13 mouse cellular contexts compared by ENCODE assay signal in genomic region chr15:79792455-79792854, GRCm38 (mm10). TPM values are rescaled to one million over a fixed set of nuclear protein-coding genes. Genes with fewer than 3 reads are reported as not detected.
DNase-seq lines count a peak whose midpoint lies in the region; ATAC-seq and TF ChIP-seq lines count a peak whose summit lies in the region.
"Had no signal": no experiment of that assay in that cellular context is flagged by ENCODE, and none has a peak within 500 bp of the region (broad histone marks: within the 10 kb centered on the region; RNA-seq: fewer than 3 reads in every experiment).

No protein-coding gene starts in this region.

- whole genome bisulfite sequencing in cerebellum, adult 2 months = 37% methylated on average over 19 of the region's 19 CpGs
- WGBS in liver, embryonic 14.5 days (ENCODE audit: insufficient replicate concordance) = 29% methylated on average over 19 of the region's 19 CpGs

- no peak for TF ChIP-seq EP300 in liver, embryonic 14.5 days (IDR thresholded peaks at IDR 0.05; ENCODE audit: low read depth)

- peaks cover 3 to 6% of the 10 kb centered on the region in 2 experiments; a peak in 1 of 4 replicates for H3K4me1 ChIP-seq in ES-E14 (ENCODE audit: control insufficient read depth in 2 of 2, insufficient read depth in 2 of 2, low read length in 2 of 2, poor library complexity in 1 of 2)
- H3K4me1 ChIP-seq in cerebellum, adult 2 months (ENCODE audit: control insufficient read depth, insufficient read depth, low read length) = peaks cover 65% of the 10 kb centered on the region
- H3K4me1 ChIP-seq in liver, embryonic 14.5 days (replicated peaks; ENCODE audit: control insufficient read depth in 2 of 2, insufficient read depth in 2 of 2, low read length in 1 of 2) = no peaks in the 10 kb centered on the region
- H3K4me1 ChIP-seq: heart, embryonic 12.5 days had no signal

- in situ Hi-C loops in ES-E14 (cut with MboI; ENCODE audit: low sequenced_read_pairs in 2 of 2, unreplicated experiment in 2 of 2) = no loop called here

- no peaks in the 10 kb centered on the region for H3K9me3 ChIP-seq in ES-E14 (ENCODE audit: control insufficient read depth, insufficient read depth, low read depth, low read length)
- H3K9me3 ChIP-seq in liver, embryonic 14.5 days (ENCODE audit: control insufficient read depth, low read length) = no peaks in the 10 kb centered on the region
- H3K9me3 ChIP-seq: heart, embryonic 12.5 days had no signal

- ATAC-seq in liver, embryonic 14.5 days (ENCODE audit: insufficient read depth) = peak; percentile 18; the same call in 1 of the 2 replicates
- ATAC-seq: Patski had no signal

- no peak overlapping the region for H3K27ac ChIP-seq in ES-E14 (ENCODE audit: insufficient read depth, low read depth, low read length, poor library complexity, severe bottlenecking)
- H3K27ac ChIP-seq in cerebellum, adult 2 months (ENCODE audit: insufficient read depth, low read length) = no peak overlapping the region
- H3K27ac ChIP-seq in liver, embryonic 14.5 days = no peak overlapping the region

- TF ChIP-seq CTCF in cerebellum, adult 2 months (IDR thresholded peaks at IDR 0.05; ENCODE audit: borderline replicate concordance, insufficient read depth, low read depth, low read length) = no peak
- no peak for TF ChIP-seq CTCF in liver, embryonic 14.5 days (IDR thresholded peaks at IDR 0.05; ENCODE audit: low read depth)

- peak overlapping the region; percentile 48 to 50 for H3K4me3 ChIP-seq in ES-E14 (ENCODE audit: insufficient read depth in 1 of 2, low read depth in 1 of 2, low read length in 2 of 2, poor library complexity in 1 of 2, severe bottlenecking in 1 of 2)
- H3K4me3 ChIP-seq in cerebellum, adult 2 months (replicated peaks; ENCODE audit: insufficient read depth, low read depth, low read length) = no peak overlapping the region
- H3K4me3 ChIP-seq in liver, embryonic 14.5 days (ENCODE audit: insufficient read depth in 1 of 2, low read depth in 2 of 2, low read length in 2 of 2) = no peak overlapping the region
- H3K4me3 ChIP-seq: heart, embryonic 12.5 days had no signal

- peak; percentile 38 to 43 for DNase-seq in kidney, postnatal 4 days
- DNase-seq in kidney, adult 9 months = no peak
- peak; percentile 89 for DNase-seq in ES-E14 (ENCODE audit: low read depth, low spot score)
- peak; percentile 47 to 58 for DNase-seq in cerebellum, adult 2 months
- no peak for DNase-seq in liver, embryonic 14.5 days (ENCODE audit: low read depth in 3 of 3, low spot score in 3 of 3)
- DNase-seq in T-cell, adult 2 months (ENCODE audit: low spot score) = no peak
- DNase-seq in ovary, adult 18-20 months (ENCODE audit: low spot score) = no peak
- no peak for DNase-seq in left cerebral cortex, postnatal 14 days (ENCODE audit: low spot score in 2 of 2)
- DNase-seq: kidney, postnatal 36 days; lung, embryonic 14.5 days; right cerebral cortex, adult 18-20 months had no signal

- TF ChIP-seq POLR2A in cerebellum, adult 2 months (IDR thresholded peaks at IDR 0.05; ENCODE audit: borderline replicate concordance, insufficient read depth, low read length) = no peak

- intact Hi-C loops in left cerebral cortex, postnatal 14 days (cut with DNase I) = no loop called here

- no peak overlapping the region for H3K4me2 ChIP-seq in liver, embryonic 14.5 days (ENCODE audit: low read depth)
- H3K4me2 ChIP-seq: heart, embryonic 12.5 days; lung, embryonic 14.5 days had no signal

- no peaks in the 10 kb centered on the region for H3K27me3 ChIP-seq in cerebellum, adult 2 months (ENCODE audit: control insufficient read depth, insufficient read depth, low read length)
- H3K27me3 ChIP-seq in liver, embryonic 14.5 days (ENCODE audit: control insufficient read depth, insufficient read depth, low read length) = no peaks in the 10 kb centered on the region; the same call in 1 of the 2 replicates
- H3K27me3 ChIP-seq: Patski had no signal

- no peaks in the 10 kb centered on the region for H3K36me3 ChIP-seq in ES-E14 (ENCODE audit: control insufficient read depth, insufficient read depth, low read length, poor library complexity, severe bottlenecking)
- no peaks in the 10 kb centered on the region for H3K36me3 ChIP-seq in liver, embryonic 14.5 days (replicated peaks; ENCODE audit: control insufficient read depth, insufficient read depth, low read depth)
- H3K36me3 ChIP-seq: heart, embryonic 12.5 days had no signal

- H3K9ac ChIP-seq in ES-E14 (ENCODE audit: insufficient read depth, low read depth, low read length, poor library complexity, severe bottlenecking) = peak overlapping the region; percentile 39
- no peak overlapping the region for H3K9ac ChIP-seq in liver, embryonic 14.5 days (replicated peaks)
- H3K9ac ChIP-seq: heart, embryonic 12.5 days; lung, embryonic 14.5 days had no signal

TF ChIP-seq in ES-E14, 5 proteins besides CTCF, POLR2A, EP300 and RAD21:
- TF ChIP-seq ZNF384 (IDR thresholded peaks at IDR 0.05; ENCODE audit: low read depth, low read length) (no peak), CHD2 (IDR thresholded peaks at IDR 0.05; ENCODE audit: low read depth, low read length) (no peak), MAFK (IDR thresholded peaks at IDR 0.05; ENCODE audit: insufficient read depth, low read depth, low read length) (no peak), HCFC1 (IDR thresholded peaks at IDR 0.05; ENCODE audit: borderline replicate concordance, insufficient read depth, low read length) (no peak), ZC3H11A (IDR thresholded peaks at IDR 0.05; ENCODE audit: borderline replicate concordance, low read depth, low read length) (no peak)
TF ChIP-seq in ES-E14: peak in this region for 0.

RNA-seq across cellular contexts. Expression of gene Nptxr, which starts 12.1 kb away (rescaled TPM):
- 7.9 and 10.3 TPM in 2 replicates for total RNA-seq in ES-E14 (2012; rRNA removed)
- 88.0 and 100 TPM in 2 replicates for polyA plus RNA-seq in cerebellum, adult 2 months (2012; rRNA removed)
- 0.09 and 0.13 TPM in 2 replicates for polyA plus RNA-seq in liver, embryonic 14.5 days (2012; rRNA removed)
- polyA plus RNA-seq in liver, embryonic 14.5 days (2014; fragmentation: Nextera tagmentation; extraction: Ambion mirVana) = 0.11 TPM in 1 of 2 replicates, not detected in the other
- total RNA-seq in left cerebral cortex, postnatal 14 days (2021) = 100 to 1,000 TPM; 693 to 768 TPM

RNA-seq across cellular contexts. Expression of gene Dnal4, which starts 14.8 kb away (rescaled TPM):
- 16.5 and 23.5 TPM in 2 replicates for total RNA-seq in ES-E14 (2012; rRNA removed)
- 55.1 and 56.7 TPM in 2 replicates for polyA plus RNA-seq in cerebellum, adult 2 months (2012; rRNA removed)
- 5.5 TPM in 2 replicates for polyA plus RNA-seq in liver, embryonic 14.5 days (2012; rRNA removed)
- 6.3 and 6.8 TPM in 2 replicates for polyA plus RNA-seq in liver, embryonic 14.5 days (2014; fragmentation: Nextera tagmentation; extraction: Ambion mirVana)
- total RNA-seq in left cerebral cortex, postnatal 14 days (2021) = 10 to 100 TPM; 37.5 to 39.7 TPM

RNA-seq across cellular contexts. Expression of gene Npcd, which starts 41.6 kb away (rescaled TPM):
- 3.4 and 9.3 TPM in 2 replicates for total RNA-seq in ES-E14 (2012; rRNA removed)
- polyA plus RNA-seq in cerebellum, adult 2 months (2012; rRNA removed) = 1.7 and 4.1 TPM in 2 replicates
- polyA plus RNA-seq in liver, embryonic 14.5 days (2012; rRNA removed) = not detected in 2 replicates
- 0.08 TPM in 1 of 2 replicates, not detected in the other for polyA plus RNA-seq in liver, embryonic 14.5 days (2014; fragmentation: Nextera tagmentation; extraction: Ambion mirVana)
- total RNA-seq in left cerebral cortex, postnatal 14 days (2021) = 10 to 100 TPM in 1 of 2 experiments, 1 to 10 TPM in 1; 7.3 to 53.6 TPM
- polyA plus RNA-seq: heart, embryonic 12.5 days; lung, embryonic 14.5 days had no signal

RNA-seq across cellular contexts. Expression of gene Cbx6, which starts 42.0 kb away (rescaled TPM):
- total RNA-seq in ES-E14 (2012; rRNA removed) = 28.2 and 30.1 TPM in 2 replicates
- polyA plus RNA-seq in cerebellum, adult 2 months (2012; rRNA removed) = 183 TPM in 2 replicates
- 7.2 and 7.7 TPM in 2 replicates for polyA plus RNA-seq in liver, embryonic 14.5 days (2012; rRNA removed)
- polyA plus RNA-seq in liver, embryonic 14.5 days (2014; fragmentation: Nextera tagmentation; extraction: Ambion mirVana) = 2.9 and 3.7 TPM in 2 replicates
- 100 to 1,000 TPM; 429 to 483 TPM for total RNA-seq in left cerebral cortex, postnatal 14 days (2021)

RNA-seq across cellular contexts. Expression of gene Sun2, which starts 50.1 kb away (rescaled TPM):
- total RNA-seq in ES-E14 (2012; rRNA removed) = 29.8 and 35.7 TPM in 2 replicates
- polyA plus RNA-seq in cerebellum, adult 2 months (2012; rRNA removed) = 42.7 and 45.2 TPM in 2 replicates
- polyA plus RNA-seq in liver, embryonic 14.5 days (2012; rRNA removed) = 6.2 and 7.0 TPM in 2 replicates
- 1.6 TPM in 2 replicates for polyA plus RNA-seq in liver, embryonic 14.5 days (2014; fragmentation: Nextera tagmentation; extraction: Ambion mirVana)
- 10 to 100 TPM; 24.8 to 25.3 TPM for total RNA-seq in left cerebral cortex, postnatal 14 days (2021)

Comparison
In these comparisons a context has a peak if more than half of its experiments do, and no peak if none do; other contexts are left out.
1. DNase-seq: peak in kidney, postnatal 4 days (2 of 2), ES-E14 (single experiment) and cerebellum, adult 2 months (2 of 2); none in kidney, adult 9 months (single experiment), liver, embryonic 14.5 days (0 of 3), T-cell, adult 2 months (single experiment), ovary, adult 18-20 months (single experiment) and left cerebral cortex, postnatal 14 days (0 of 2).
2. H3K4me3 ChIP-seq: peak in ES-E14 (2 of 2); none in cerebellum, adult 2 months (single experiment) and liver, embryonic 14.5 days (0 of 2).
3. RNA of gene Nptxr, which starts 12.1 kb away (total RNA-seq): 693 to 768 TPM in left cerebral cortex, postnatal 14 days; 7.9 to 10.3 TPM in ES-E14; every median in the first group is over 10 times any median in the second.